Mouse (Mus musculus) E14TG2a.4 (cell line): Measurements from ENCODE around the gene Strbp.

Experiments used
- H3K27me3 ChIP-seq: 2 replicates; pipeline ENCODE4 v1.6.1; 2014; ENCODE audit warnings: low read length, control low read depth; ENCODE audit not compliant: insufficient read depth
- H3K36me3 ChIP-seq: 2 replicates; pipeline ENCODE4 v1.6.1; 2014; ENCODE audit warnings: low read length, control low read depth; ENCODE audit not compliant: insufficient read depth
- H3K4me1 ChIP-seq: replicated peaks from 2 replicates; pipeline ENCODE4 v1.6.1; 2014; ENCODE audit warnings: low read depth, low read length, control low read depth
- H3K4me3 ChIP-seq: replicated peaks from 2 replicates; pipeline ENCODE4 v1.5.1; 2014; ENCODE audit warnings: mild to moderate bottlenecking, low read length
- H3K9me3 ChIP-seq: 2 replicates; pipeline ENCODE4 v1.6.1; 2014; ENCODE audit warnings: low read length, control low read depth
- CTCF ChIP-seq: conservative IDR thresholded peaks from 2 replicates; pipeline ENCODE4 v1.5.1; 2014; ENCODE audit warnings: low read length
- NANOG ChIP-seq: IDR thresholded peaks from 2 replicates; pipeline ENCODE4 v1.6.1; 2014; ENCODE audit warnings: borderline replicate concordance, low read length, mixed read lengths
- POU5F1 ChIP-seq: IDR thresholded peaks from 2 replicates; pipeline ENCODE4 v1.6.1; 2014; ENCODE audit warnings: low read length, borderline replicate concordance

Gene Strbp

GRCm38 (mm10) chr2:37684864-37685263, 18.8 kb downstream of the Strbp start:
- peaks cover 5% of the 10 kb centered on the region; the same call in 1 of the 2 replicates for H3K4me1 ChIP-seq
- no peaks in the 10 kb centered on the region for H3K27me3 ChIP-seq
- H3K4me3 ChIP-seq: no peak overlapping the region
- TF ChIP-seq POU5F1 (no peak), CTCF (no peak), NANOG (no peak)
- H3K36me3 ChIP-seq: no peaks in the 10 kb centered on the region
- H3K9me3 ChIP-seq: no peaks in the 10 kb centered on the region

- no peaks in the 10 kb centered on the region for H3K27me3 ChIP-seq
- TF ChIP-seq NANOG (no peak), POU5F1 (no peak), CTCF (no peak)
- H3K9me3 ChIP-seq: no peaks in the 10 kb centered on the region
- no peak overlapping the region for H3K4me3 ChIP-seq
- H3K4me1 ChIP-seq: no peaks in the 10 kb centered on the region
- no peaks in the 10 kb centered on the region for H3K36me3 ChIP-seq
Observed at GRCm38 (mm10) chr2:37682197-37682811, 21.4 kb downstream of the Strbp start.

- peaks cover 7% of the 10 kb centered on the region for H3K4me1 ChIP-seq
- TF ChIP-seq CTCF (no peak), POU5F1 (no peak)
Observed at GRCm38 (mm10) chr2:37651086-37651485, 52.6 kb downstream of the Strbp start.

GRCm38 (mm10) chr2:37649590-37649989, 54.1 kb downstream of the Strbp start:
- TF ChIP-seq NANOG (no peak), CTCF (no peak), POU5F1 (no peak)
- Histone ChIP-seq H3K4me1 (peaks cover 7% of the 10 kb centered on the region), H3K27me3 (no peaks in the 10 kb centered on the region), H3K4me3 (no peak overlapping the region), H3K36me3 (no peaks in the 10 kb centered on the region), H3K9me3 (no peaks in the 10 kb centered on the region)

More at GRCm38 (mm10) chr2:37651086-37651485, 52.6 kb downstream of the Strbp start:
- H3K9me3 ChIP-seq: no peaks in the 10 kb centered on the region
- no peaks in the 10 kb centered on the region for H3K36me3 ChIP-seq
- no peak overlapping the region for H3K4me3 ChIP-seq
- H3K27me3 ChIP-seq: no peaks in the 10 kb centered on the region

- peaks cover 7% of the 10 kb centered on the region for H3K4me1 ChIP-seq
- H3K36me3 ChIP-seq: no peaks in the 10 kb centered on the region
- H3K27me3 ChIP-seq: no peaks in the 10 kb centered on the region
- TF ChIP-seq NANOG (no peak), POU5F1 (no peak)
- H3K9me3 ChIP-seq: no peaks in the 10 kb centered on the region
- H3K4me3 ChIP-seq: no peak overlapping the region
Observed at GRCm38 (mm10) chr2:37648966-37649365, 54.7 kb downstream of the Strbp start.

- TF ChIP-seq CTCF: no peak
- TF ChIP-seq NANOG: no peak
- no peak for TF ChIP-seq POU5F1
- Histone ChIP-seq H3K4me3 (no peak overlapping the region), H3K4me1 (no peaks in the 10 kb centered on the region), H3K9me3 (no peaks in the 10 kb centered on the region), H3K27me3 (no peaks in the 10 kb centered on the region), H3K36me3 (peaks cover 5% of the 10 kb centered on the region; the same call in 1 of the 2 replicates)
Observed at GRCm38 (mm10) chr2:37623343-37623742, 80.3 kb downstream of the Strbp start.

GRCm38 (mm10) chr2:37587919-37588318, 115.7 kb downstream of the Strbp start:
- Histone ChIP-seq H3K27me3 (no peaks in the 10 kb centered on the region), H3K9me3 (no peaks in the 10 kb centered on the region), H3K4me1 (peaks cover 5% of the 10 kb centered on the region; the same call in 1 of the 2 replicates), H3K4me3 (no peak overlapping the region), H3K36me3 (peaks cover 30% of the 10 kb centered on the region)
- no peak for TF ChIP-seq NANOG
- TF ChIP-seq CTCF: no peak
- no peak for TF ChIP-seq POU5F1

- no peak overlapping the region for H3K4me3 ChIP-seq
- TF ChIP-seq NANOG (no peak), CTCF (no peak), POU5F1 (no peak)
- H3K27me3 ChIP-seq: no peaks in the 10 kb centered on the region
- H3K36me3 ChIP-seq: peaks cover 41% of the 10 kb centered on the region
- no peaks in the 10 kb centered on the region for H3K9me3 ChIP-seq
- H3K4me1 ChIP-seq: no peaks in the 10 kb centered on the region
Observed at GRCm38 (mm10) chr2:37578185-37578584, 125.5 kb downstream of the Strbp start.

- no peaks in the 10 kb centered on the region for H3K9me3 ChIP-seq
- no peak for TF ChIP-seq CTCF
- TF ChIP-seq POU5F1: no peak
- no peaks in the 10 kb centered on the region for H3K27me3 ChIP-seq
- no peak overlapping the region for H3K4me3 ChIP-seq
- H3K36me3 ChIP-seq: peaks cover 51% of the 10 kb centered on the region
- no peaks in the 10 kb centered on the region for H3K4me1 ChIP-seq
Observed at GRCm38 (mm10) chr2:37576661-37577060, 127.0 kb downstream of the Strbp start.

- no peak overlapping the region for H3K4me3 ChIP-seq
- peaks cover 69% of the 10 kb centered on the region for H3K36me3 ChIP-seq
- no peak for TF ChIP-seq NANOG
- TF ChIP-seq CTCF: no peak
- no peak for TF ChIP-seq POU5F1
- no peaks in the 10 kb centered on the region for H3K9me3 ChIP-seq
- no peaks in the 10 kb centered on the region for H3K4me1 ChIP-seq
- H3K27me3 ChIP-seq: no peaks in the 10 kb centered on the region
Observed at GRCm38 (mm10) chr2:37572141-37572540, 131.5 kb downstream of the Strbp start.
